Mouse (Mus musculus) midbrain, embryonic 13.5 days (tissue): Measurements from ENCODE around the gene Stk33. TPM values are rescaled to one million over a fixed set of nuclear protein-coding genes. Genes with fewer than 3 reads are reported as not detected.
A peak's percentile ranks its signal among the peaks of the same experiment; 100 is the strongest.
"Not testable (repeated sequence)": the region's sequence is repeated elsewhere in the genome, so short reads cannot be mapped to it uniquely, and the experiment has no call there.

ENCODE experiments used
- ATAC-seq: fragments of 200-750 bp; cut with Nextera tagmentation; 2 replicates; pipeline ENCODE4 v1.8.0; 2017; ENCODE audit warnings: mild to moderate bottlenecking, moderate TSS enrichment, moderate library complexity
- H3K27ac ChIP-seq: fragments of 300-500 bp; sonication (generic); 2 replicates; pipeline ENCODE4 v1.5.1; 2015; ENCODE audit warnings: inconsistent platforms, mild to moderate bottlenecking, moderate library complexity
- H3K27me3 ChIP-seq: fragments of 300-500 bp; sonication (generic); 2 replicates; pipeline ENCODE4 v1.6.1; 2015; ENCODE audit warnings: mild to moderate bottlenecking, inconsistent platforms
- H3K36me3 ChIP-seq: fragments of 300-500 bp; sonication (generic); 2 replicates; pipeline ENCODE4 v1.6.1; 2015; ENCODE audit warnings: mild to moderate bottlenecking, inconsistent platforms
- H3K4me1 ChIP-seq: fragments of 300-500 bp; sonication (generic); replicated peaks from 2 replicates; pipeline ENCODE4 v1.6.1; 2015; ENCODE audit warnings: inconsistent platforms
- H3K4me2 ChIP-seq: fragments of 300-500 bp; sonication (generic); replicated peaks from 2 replicates; pipeline ENCODE4 v1.6.1; 2015; ENCODE audit warnings: moderate library complexity, mild to moderate bottlenecking, inconsistent platforms
- H3K4me3 ChIP-seq: fragments of 300-500 bp; sonication (generic); replicated peaks from 2 replicates; pipeline ENCODE4 v1.5.1; 2015; ENCODE audit warnings: mild to moderate bottlenecking, inconsistent platforms
- H3K9ac ChIP-seq: fragments of 300-500 bp; sonication (generic); replicated peaks from 2 replicates; pipeline ENCODE4 v1.6.1; 2015; ENCODE audit warnings: mild to moderate bottlenecking, inconsistent platforms
- H3K9me3 ChIP-seq: fragments of 300-500 bp; sonication (generic); 2 replicates; pipeline ENCODE4 v1.6.1; 2016; ENCODE audit warnings: mild to moderate bottlenecking, inconsistent platforms
- WGBS: fragments of 180-500 bp; shearing (Covaris S2); methylation state at CpG from one replicate; pipeline ENCODE4 v1.1.7; 2015; 5-methylcytosine and 5-hydroxymethylcytosine counted together
- polyA plus RNA-seq: library from polyadenylated mRNA; unstranded; fragments of >200 nt; fragmentation: Nextera tagmentation; extraction: Ambion mirVana; gene quantifications from 2 replicates; pipeline ENCODE4 v1.2.1, GENCODE M21; 2015

The Stk33 gene
- polyA plus RNA-seq, 1 experiment from 2014 or later: 17.3 TPM

DNA sequence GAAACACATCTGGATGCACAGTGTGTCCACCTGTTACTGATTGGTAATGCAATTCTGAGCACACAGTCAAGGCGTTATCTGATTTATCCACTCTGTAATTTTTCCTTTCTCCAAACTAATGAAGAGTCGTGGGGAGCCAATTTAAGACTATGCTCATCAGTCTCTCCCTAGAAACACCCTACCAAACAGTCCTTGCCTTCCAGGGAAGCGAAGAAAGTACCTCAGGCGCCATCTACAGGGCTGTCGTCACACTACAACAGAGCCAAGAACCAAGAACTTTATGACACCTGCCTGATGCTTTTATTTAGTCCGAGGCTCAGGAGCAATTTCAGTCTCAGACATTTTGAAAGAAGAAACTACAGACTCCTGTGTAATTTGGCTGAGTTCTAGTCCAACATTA is 6.1 kb upstream of the Stk33 start:
- 8% methylated on average over 6 of the region's 6 CpGs for WGBS
- 0 out of 2 replicates have a peak, but pooled peaks have one; percentile 28 for ATAC-seq
- peaks cover 27% of the 10 kb centered on the region for H3K4me1 ChIP-seq
- H3K27me3 ChIP-seq: no peaks in the 10 kb centered on the region
- no peaks in the 10 kb centered on the region for H3K9me3 ChIP-seq
- H3K4me3 ChIP-seq: no peak overlapping the region
- H3K36me3 ChIP-seq: no peaks in the 10 kb centered on the region
- no peak overlapping the region for H3K4me2 ChIP-seq
- H3K9ac ChIP-seq: no peak overlapping the region
- H3K27ac ChIP-seq: no peak overlapping the region

DNA sequence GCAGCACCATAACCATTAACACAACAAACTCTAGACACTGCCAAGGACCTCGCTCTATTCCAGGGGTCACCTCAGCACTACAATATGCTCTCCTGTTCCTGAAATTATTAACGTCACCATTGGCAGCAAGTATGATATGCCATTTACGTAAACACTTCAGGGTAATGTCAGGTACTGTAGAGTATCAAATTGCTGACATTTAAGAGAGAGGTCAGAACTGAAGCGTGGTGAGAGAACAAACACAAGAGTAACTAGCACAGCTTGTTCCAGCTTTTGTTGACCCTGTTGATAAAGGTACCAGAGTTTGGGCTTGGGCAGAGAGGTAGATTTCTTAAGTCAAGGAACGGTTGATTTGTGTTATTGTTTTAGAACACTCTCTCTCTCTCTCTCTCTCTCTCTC is 3.9 kb upstream of the Stk33 start:
- ATAC-seq: no peak
- Histone ChIP-seq H3K27me3 (no peaks in the 10 kb centered on the region), H3K9me3 (no peaks in the 10 kb centered on the region), H3K9ac (no peak overlapping the region), H3K36me3 (no peaks in the 10 kb centered on the region), H3K4me2 (no peak overlapping the region), H3K4me1 (peaks cover 46% of the 10 kb centered on the region), H3K27ac (no peak overlapping the region), H3K4me3 (no peak overlapping the region)
- WGBS: 84% methylated on average over 5 of the region's 5 CpGs

DNA sequence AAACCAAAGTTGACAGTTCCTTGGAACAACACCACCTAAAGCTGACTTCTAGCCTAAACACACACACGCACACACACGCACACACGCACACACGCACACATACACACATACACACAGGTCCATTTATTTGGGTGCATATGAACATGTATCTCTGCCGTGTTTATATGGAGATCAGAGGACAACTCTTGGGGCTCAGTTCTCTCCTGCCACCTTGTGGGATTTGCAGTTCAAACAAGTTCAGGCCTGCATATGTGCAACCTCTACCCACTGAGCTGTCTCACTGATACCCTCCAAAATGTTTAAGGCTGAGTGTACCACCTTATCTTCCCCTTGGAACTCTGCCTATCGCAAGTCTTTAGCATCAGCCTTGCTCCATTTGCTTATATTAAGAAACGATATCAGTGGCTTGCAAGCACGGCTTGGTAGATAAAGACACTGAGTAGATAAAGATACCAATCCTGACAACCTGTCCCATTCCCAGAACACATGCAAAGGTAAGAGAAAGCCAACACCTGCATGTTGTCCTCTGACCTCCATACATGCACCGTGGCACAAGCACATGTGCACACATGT is 1.9 kb upstream of the Stk33 start:
- H3K4me3 ChIP-seq: no peak overlapping the region
- no peak overlapping the region for H3K9ac ChIP-seq
- H3K4me2 ChIP-seq: peak overlapping the region; percentile 23; the same call in 1 of the 2 replicates
- ATAC-seq: no peak
- WGBS: 80% methylated on average over 9 of the region's 9 CpGs
- H3K27me3 ChIP-seq: no peaks in the 10 kb centered on the region
- no peaks in the 10 kb centered on the region for H3K9me3 ChIP-seq
- H3K27ac ChIP-seq: no peak overlapping the region
- no peaks in the 10 kb centered on the region for H3K36me3 ChIP-seq
- peaks cover 58% of the 10 kb centered on the region for H3K4me1 ChIP-seq

DNA sequence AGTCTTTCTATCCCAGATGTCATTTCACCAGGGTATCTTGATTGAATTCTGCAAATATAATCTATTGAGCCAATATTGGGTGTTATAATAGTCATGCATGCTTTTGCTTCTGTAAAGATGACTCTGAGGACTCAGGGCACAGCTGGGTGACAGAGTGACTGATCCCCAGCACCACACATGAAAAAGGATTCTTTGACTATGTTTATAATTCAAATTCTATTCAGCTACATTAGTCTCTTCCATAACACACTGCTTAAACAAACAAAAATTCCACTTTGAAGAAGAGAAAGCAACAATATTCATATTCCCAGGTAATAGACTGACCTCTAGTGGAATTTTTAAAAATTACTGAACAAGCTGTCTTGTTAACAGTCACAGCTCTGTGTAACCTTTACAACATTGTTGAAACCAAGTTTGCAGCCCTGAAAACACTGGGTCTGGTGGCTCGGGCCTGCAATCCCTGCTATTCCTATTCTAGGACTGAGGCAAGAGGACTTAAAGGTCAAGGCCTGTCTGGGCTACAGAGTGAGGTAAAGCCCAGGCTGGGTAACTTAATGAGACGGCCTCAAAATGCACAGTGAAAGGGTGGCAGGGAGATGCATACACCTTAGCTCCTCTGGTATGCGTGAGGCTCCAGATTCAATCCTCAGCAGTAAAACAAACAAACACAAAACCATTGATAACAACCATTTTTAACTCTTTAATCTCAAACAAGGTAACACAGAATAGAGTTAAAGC is 14.3 kb downstream of the Stk33 start:
- 70% methylated on average over 3 of the region's 3 CpGs for WGBS
- Histone ChIP-seq H3K4me2 (no peak overlapping the region), H3K9me3 (peaks cover 3% of the 10 kb centered on the region; the same call in 1 of the 2 replicates), H3K36me3 (no peaks in the 10 kb centered on the region), H3K27ac (no peak overlapping the region), H3K4me3 (no peak overlapping the region), H3K9ac (no peak overlapping the region), H3K27me3 (no peaks in the 10 kb centered on the region), H3K4me1 (no peaks in the 10 kb centered on the region)
- ATAC-seq: peak; percentile 58

DNA sequence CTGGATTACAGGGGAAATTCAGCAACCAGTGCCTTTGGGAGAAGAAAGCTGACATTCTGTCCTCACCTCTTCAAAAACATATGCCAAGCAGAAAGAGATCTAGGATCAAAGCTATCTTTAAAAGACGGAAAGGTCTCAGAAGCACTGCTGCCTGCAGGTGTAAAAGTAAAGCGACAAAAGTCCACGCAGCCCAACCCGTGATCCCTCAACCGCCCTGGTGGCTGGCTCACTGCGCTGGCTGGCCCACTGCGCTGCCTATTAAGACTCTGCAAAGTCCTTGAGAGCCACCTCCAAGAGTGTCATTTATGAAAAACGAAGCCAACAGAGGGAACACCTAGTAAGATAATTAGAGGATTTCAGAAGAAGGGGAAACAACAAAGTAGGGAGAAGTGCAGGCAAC is 16.1 kb downstream of the Stk33 start:
- no peaks in the 10 kb centered on the region for H3K4me1 ChIP-seq
- no peak overlapping the region for H3K27ac ChIP-seq
- H3K4me3 ChIP-seq: no peak overlapping the region
- no peaks in the 10 kb centered on the region for H3K36me3 ChIP-seq
- H3K27me3 ChIP-seq: no peaks in the 10 kb centered on the region
- no peak overlapping the region for H3K9ac ChIP-seq
- no peak overlapping the region for H3K4me2 ChIP-seq
- 79% methylated on average over 8 of the region's 8 CpGs for WGBS
- ATAC-seq: no peak
- H3K9me3 ChIP-seq: peaks cover 3% of the 10 kb centered on the region; the same call in 1 of the 2 replicates

DNA sequence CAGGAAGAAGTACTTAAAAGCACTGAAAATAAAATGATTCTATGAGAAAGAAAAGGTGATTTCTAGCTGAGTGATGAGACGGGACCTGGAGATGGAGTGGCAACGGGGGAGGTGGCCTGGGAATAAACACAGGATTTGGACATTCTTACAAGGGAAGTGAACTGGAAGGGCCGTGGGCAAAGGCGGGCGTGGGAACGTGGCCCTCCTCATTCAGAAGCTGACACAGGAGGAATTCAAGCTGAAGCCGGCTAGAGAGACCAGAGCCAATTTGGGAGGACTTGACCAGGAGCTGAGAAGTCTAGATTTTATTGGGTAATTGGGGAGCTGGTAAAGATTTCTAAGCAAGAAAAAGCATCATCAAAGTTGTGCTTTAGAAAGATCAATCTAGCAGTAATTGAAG is 33.4 kb downstream of the Stk33 start:
- H3K27ac ChIP-seq: no peak overlapping the region
- no peak overlapping the region for H3K4me2 ChIP-seq
- no peak overlapping the region for H3K4me3 ChIP-seq
- 0 out of 2 replicates have a peak, but pooled peaks cover 4% of the 10 kb centered on the region for H3K4me1 ChIP-seq
- no peak overlapping the region for H3K9ac ChIP-seq
- H3K9me3 ChIP-seq: no peaks in the 10 kb centered on the region
- no peaks in the 10 kb centered on the region for H3K27me3 ChIP-seq
- no peak for ATAC-seq
- no peaks in the 10 kb centered on the region for H3K36me3 ChIP-seq
- 41% methylated on average over 7 of the region's 7 CpGs for WGBS

DNA sequence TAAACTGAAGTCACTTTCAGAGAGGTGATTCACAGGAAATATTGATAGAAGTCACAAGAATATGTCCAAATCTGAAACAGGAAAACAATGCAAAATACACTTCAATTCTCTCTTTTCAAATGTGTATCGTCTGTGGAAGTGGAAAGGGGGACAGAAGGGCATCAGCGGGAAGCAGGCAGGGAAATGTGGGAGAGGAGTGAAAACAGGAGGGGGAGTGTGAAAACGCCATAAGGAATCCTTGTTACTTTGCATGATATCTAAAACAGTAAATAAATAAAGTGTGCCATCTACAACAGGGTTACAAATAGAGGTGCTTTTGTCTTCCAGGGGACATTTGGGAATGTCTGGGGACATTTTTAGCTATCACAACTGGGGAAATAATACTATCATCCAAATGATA is 39.6 kb downstream of the Stk33 start:
- no peak overlapping the region for H3K4me3 ChIP-seq
- H3K36me3 ChIP-seq: no peaks in the 10 kb centered on the region
- no peak overlapping the region for H3K4me2 ChIP-seq
- no peak for ATAC-seq
- no peaks in the 10 kb centered on the region for H3K27me3 ChIP-seq
- H3K9ac ChIP-seq: no peak overlapping the region
- no peak overlapping the region for H3K27ac ChIP-seq
- no peaks in the 10 kb centered on the region for H3K4me1 ChIP-seq
- no peaks in the 10 kb centered on the region for H3K9me3 ChIP-seq
- 66% methylated on average over 3 of the region's 3 CpGs for WGBS

DNA sequence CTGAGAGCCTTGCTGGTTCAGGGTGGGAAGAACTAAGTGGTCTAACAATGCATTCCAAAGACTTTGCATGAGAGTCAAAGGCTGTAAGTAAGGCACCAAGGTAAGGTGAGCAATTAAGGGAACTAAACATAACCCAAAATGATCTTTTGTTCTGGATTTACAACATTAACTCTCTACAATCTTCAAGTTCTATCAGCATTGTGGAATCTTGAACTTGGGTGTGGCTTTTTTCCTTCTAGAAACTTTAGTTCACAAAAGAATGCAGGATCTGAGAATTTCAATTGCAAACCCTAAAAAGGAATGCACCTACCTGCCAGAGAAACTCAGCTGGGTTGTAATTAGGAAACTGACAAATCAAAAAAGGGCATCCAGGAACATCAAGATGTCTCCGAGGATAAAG is 57.8 kb downstream of the Stk33 start:
- Histone ChIP-seq H3K9ac (no peak overlapping the region), H3K4me3 (no peak overlapping the region), H3K27me3 (no peaks in the 10 kb centered on the region), H3K36me3 (0 out of 2 replicates have a peak, but pooled peaks cover 9% of the 10 kb centered on the region), H3K27ac (no peak overlapping the region), H3K9me3 (peaks cover 13% of the 10 kb centered on the region), H3K4me2 (no peak overlapping the region), H3K4me1 (no peaks in the 10 kb centered on the region)
- ATAC-seq: no peak
- 77% methylated on average over 1 of the region's 1 CpGs for WGBS

DNA sequence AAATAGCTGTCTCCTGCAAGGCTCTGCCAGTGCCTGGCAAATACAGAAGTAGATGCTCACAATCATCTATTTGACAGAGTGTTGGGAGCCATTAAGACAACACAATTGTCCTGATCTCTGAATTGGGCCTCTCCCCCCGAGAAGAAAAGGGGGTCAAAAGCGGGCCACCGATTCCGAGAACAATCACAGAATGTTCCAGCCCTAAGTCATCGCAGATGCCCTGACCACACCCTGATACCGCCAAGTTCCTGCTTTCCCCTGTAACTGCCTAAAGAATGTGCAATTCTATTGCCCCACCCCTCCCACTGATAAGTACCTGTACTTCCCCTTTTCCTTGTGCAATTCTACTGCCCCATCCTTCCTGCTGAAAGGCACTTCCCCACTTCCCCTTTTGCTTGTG is 65.3 kb downstream of the Stk33 start:
- 91% methylated on average over 6 of the region's 6 CpGs for WGBS
- ATAC-seq, H3K9ac ChIP-seq, H3K4me1 ChIP-seq, H3K27ac ChIP-seq, H3K9me3 ChIP-seq, H3K36me3 ChIP-seq, H3K4me3 ChIP-seq, H3K27me3 ChIP-seq, H3K4me2 ChIP-seq: not testable (repeated sequence)

DNA sequence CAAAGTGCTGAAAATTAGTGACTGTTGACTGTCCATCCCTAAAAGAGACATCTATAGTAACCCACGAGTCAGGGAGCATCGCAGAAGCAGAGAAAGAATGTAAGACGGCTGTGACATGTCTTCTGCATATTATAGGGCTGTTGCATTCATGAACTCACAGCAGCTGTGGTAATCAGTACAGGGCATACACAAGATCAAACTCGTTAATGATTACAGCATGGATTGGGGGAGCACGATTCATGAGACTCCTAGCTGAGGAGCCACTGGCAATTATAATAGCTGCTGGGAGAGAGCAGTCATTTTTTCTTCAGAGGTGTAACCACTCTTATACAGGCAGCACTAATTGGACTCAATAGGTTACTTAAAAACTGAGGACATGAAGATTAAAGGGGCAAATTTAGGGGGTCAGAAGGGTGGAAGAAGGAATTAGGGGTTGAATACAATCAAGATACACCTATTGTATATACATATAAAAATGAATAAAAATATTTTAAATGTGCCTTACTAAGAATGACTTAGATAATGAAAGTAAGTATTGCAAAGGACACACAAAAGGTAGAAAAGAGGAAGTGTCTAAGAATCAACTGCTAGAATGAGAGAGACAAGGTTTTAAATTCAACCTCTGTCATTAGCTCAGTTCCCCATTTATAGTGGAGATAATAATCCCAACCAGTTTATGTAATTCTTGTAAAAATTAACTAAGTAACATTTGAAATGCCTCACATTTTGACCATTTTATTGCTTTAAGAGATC is 80.3 kb downstream of the Stk33 start:
- Histone ChIP-seq H3K4me3 (no peak overlapping the region), H3K9me3 (no peaks in the 10 kb centered on the region), H3K36me3 (no peaks in the 10 kb centered on the region), H3K27ac (no peak overlapping the region), H3K27me3 (no peaks in the 10 kb centered on the region), H3K9ac (no peak overlapping the region), H3K4me2 (no peak overlapping the region), H3K4me1 (no peaks in the 10 kb centered on the region)
- ATAC-seq: no peak
- 65% methylated on average over 5 of the region's 5 CpGs for WGBS

DNA sequence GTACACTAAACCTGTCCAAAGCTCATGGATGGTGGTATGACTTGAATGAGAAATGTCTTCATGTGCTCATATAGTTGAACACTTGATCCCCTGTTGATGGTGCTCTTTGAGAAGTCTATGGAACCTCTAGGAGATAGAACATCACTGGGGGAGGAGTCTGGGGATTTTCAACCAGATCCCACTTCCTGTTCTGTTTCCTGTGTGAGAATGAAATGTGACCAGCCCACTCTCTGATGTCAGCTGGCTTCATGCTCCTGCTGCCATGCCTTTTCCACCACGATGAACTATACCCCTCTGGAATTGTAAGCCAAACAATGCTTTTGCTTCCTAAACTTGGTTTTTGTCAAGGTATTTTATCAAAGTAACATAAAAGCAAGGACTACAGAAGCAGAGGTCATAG is 81.0 kb downstream of the Stk33 start:
- H3K4me3 ChIP-seq: no peak overlapping the region
- no peaks in the 10 kb centered on the region for H3K4me1 ChIP-seq
- WGBS: 75% methylated on average over 1 of the region's 1 CpGs
- no peak for ATAC-seq
- no peak overlapping the region for H3K4me2 ChIP-seq
- H3K27ac ChIP-seq: no peak overlapping the region
- H3K9me3 ChIP-seq: no peaks in the 10 kb centered on the region
- no peaks in the 10 kb centered on the region for H3K36me3 ChIP-seq
- H3K27me3 ChIP-seq: no peaks in the 10 kb centered on the region
- no peak overlapping the region for H3K9ac ChIP-seq

DNA sequence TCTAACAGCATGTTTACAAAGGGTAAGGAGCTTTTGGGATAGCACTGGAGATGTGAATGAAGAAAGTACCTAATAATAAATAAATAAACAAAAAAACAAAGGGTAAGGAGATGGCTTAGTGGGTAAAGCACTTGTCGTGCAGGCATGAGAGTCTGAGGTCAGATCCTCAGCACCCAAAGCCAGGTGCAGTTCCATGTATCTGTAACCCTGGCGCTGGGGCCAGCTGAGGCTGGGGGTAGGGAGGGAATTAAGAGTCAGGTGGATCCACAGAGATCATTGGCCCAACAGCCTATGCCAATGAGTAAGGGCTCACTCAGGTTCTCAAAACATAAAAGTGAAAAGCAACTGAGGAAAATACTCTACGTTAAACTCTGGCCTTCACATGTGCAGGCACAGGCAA is 91.6 kb downstream of the Stk33 start:
- Histone ChIP-seq H3K27me3 (no peaks in the 10 kb centered on the region), H3K36me3 (no peaks in the 10 kb centered on the region), H3K4me3 (no peak overlapping the region), H3K4me1 (no peaks in the 10 kb centered on the region), H3K9ac (no peak overlapping the region), H3K27ac (no peak overlapping the region), H3K9me3 (peaks cover 4% of the 10 kb centered on the region; the same call in 1 of the 2 replicates), H3K4me2 (no peak overlapping the region)
- ATAC-seq: no peak
- WGBS: 79% methylated on average over 3 of the region's 3 CpGs
